Mouse (Mus musculus) hindbrain, embryonic 15.5 days (tissue): ENCODE measurements around the gene Ccdc74a. TPM values are rescaled to one million over a fixed set of nuclear protein-coding genes. Genes with fewer than 3 reads are reported as not detected.
"Not testable (repeated sequence)": the region's sequence is repeated elsewhere in the genome, so short reads cannot be mapped to it uniquely, and the experiment has no call there.

ENCODE experiments used
- ATAC-seq: fragments of 200-750 bp; cut with Nextera tagmentation; 2 replicates; pipeline ENCODE4 v1.8.0; 2017; ENCODE audit warnings: low read depth, moderate number of reproducible peaks, moderate TSS enrichment; ENCODE audit not compliant: low FRiP score
- H3K27ac ChIP-seq: fragments of 300-500 bp; sonication (generic); replicated peaks from 2 replicates; pipeline ENCODE4 v1.5.1; 2015; ENCODE audit warnings: mild to moderate bottlenecking, inconsistent platforms
- H3K27me3 ChIP-seq: fragments of 300-500 bp; sonication (generic); 2 replicates; pipeline ENCODE4 v1.6.1; 2015; ENCODE audit warnings: control low read depth, inconsistent platforms
- H3K36me3 ChIP-seq: fragments of 300-500 bp; sonication (generic); 2 replicates; pipeline ENCODE4 v1.6.1; 2015; ENCODE audit warnings: control low read depth, inconsistent platforms
- H3K4me1 ChIP-seq: fragments of 300-500 bp; sonication (generic); replicated peaks from 2 replicates; pipeline ENCODE4 v1.6.1; 2015; ENCODE audit warnings: control low read depth, inconsistent platforms
- H3K4me2 ChIP-seq: fragments of 300-500 bp; sonication (generic); 2 replicates; pipeline ENCODE4 v1.6.1; 2015; ENCODE audit warnings: moderate library complexity, mild to moderate bottlenecking, inconsistent platforms
- H3K4me3 ChIP-seq: fragments of 300-500 bp; sonication (generic); 2 replicates; pipeline ENCODE4 v1.5.1; 2015; ENCODE audit warnings: mild to moderate bottlenecking, inconsistent platforms
- H3K9ac ChIP-seq: fragments of 300-500 bp; sonication (generic); 2 replicates; pipeline ENCODE4 v1.6.1; 2015; ENCODE audit warnings: inconsistent platforms
- H3K9me3 ChIP-seq: fragments of 300-500 bp; sonication (generic); 2 replicates; pipeline ENCODE4 v1.6.1; 2016; ENCODE audit warnings: control low read depth, inconsistent platforms
- WGBS: fragments of 180-500 bp; shearing (Covaris S2); methylation state at CpG from one replicate; pipeline ENCODE4 v1.1.7; 2015; 5-methylcytosine and 5-hydroxymethylcytosine counted together
- polyA plus RNA-seq: library from polyadenylated mRNA; unstranded; fragments of >200 nt; fragmentation: Nextera tagmentation; extraction: Ambion mirVana; gene quantifications from 2 replicates; pipeline ENCODE4 v1.2.1, GENCODE M21; 2015

Gene Ccdc74a
- polyA plus RNA-seq = 13.4 and 14.0 TPM in 2 replicates

DNA sequence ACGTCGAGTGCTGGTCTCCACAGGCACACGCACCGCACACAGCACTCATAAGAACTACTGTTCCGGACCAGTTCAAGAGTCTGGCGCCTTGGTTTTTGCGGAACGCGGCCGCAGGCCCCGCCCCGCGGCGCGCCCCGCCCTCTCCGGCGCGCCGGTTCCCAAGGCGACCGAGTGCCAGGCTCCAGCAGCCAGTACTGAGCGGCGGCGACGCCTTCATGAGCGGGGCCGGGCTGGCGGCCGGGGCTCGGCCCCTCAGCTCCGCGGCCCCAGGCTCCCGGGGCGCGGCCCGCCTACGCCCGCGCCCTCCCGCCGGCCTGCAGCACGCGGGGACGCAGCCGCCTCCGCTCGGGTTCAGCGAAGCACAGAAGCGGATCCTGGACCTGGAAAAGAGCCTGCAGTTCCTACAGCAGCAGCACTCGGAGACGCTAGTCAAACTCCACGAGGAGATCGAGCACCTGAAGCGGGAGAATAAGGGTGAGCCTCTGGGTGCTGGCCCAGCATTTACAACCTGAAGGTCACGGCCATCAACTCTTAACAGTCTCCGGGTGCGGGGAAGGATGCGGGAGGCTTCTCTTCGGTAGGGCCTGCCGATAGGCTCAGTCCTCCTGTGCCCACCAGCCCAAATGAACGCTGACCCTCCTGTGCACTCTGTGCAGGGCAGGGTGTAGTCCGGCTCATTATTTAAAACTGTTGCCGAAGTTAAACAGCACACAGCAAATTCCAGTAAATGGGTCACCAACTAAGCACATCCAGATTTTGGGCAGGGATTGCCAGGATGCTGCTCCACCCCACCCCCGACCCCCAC, at the start of gene Ccdc74a:
Ccdc74a (plus strand) TSS at position 161 of the 805 bp plus-strand sequence.
- 2% methylated on average over 61 of the region's 65 CpGs for WGBS
- peak within 1 kb of the TSS; percentile 60 for H3K9ac ChIP-seq
- ATAC-seq = peak; percentile 92
- H3K9me3 ChIP-seq = no peaks in the 10 kb centered on the region
- H3K27me3 ChIP-seq = no peaks in the 10 kb centered on the region
- H3K4me1 ChIP-seq = peaks cover 12% of the 10 kb centered on the region
- peak within 1 kb of the TSS; percentile 79 for H3K4me2 ChIP-seq
- H3K4me3 ChIP-seq = peak within 1 kb of the TSS; percentile 58
- peaks cover 24% of the 10 kb centered on the region for H3K36me3 ChIP-seq
- H3K27ac ChIP-seq = peak within 1 kb of the TSS; percentile 54

DNA sequence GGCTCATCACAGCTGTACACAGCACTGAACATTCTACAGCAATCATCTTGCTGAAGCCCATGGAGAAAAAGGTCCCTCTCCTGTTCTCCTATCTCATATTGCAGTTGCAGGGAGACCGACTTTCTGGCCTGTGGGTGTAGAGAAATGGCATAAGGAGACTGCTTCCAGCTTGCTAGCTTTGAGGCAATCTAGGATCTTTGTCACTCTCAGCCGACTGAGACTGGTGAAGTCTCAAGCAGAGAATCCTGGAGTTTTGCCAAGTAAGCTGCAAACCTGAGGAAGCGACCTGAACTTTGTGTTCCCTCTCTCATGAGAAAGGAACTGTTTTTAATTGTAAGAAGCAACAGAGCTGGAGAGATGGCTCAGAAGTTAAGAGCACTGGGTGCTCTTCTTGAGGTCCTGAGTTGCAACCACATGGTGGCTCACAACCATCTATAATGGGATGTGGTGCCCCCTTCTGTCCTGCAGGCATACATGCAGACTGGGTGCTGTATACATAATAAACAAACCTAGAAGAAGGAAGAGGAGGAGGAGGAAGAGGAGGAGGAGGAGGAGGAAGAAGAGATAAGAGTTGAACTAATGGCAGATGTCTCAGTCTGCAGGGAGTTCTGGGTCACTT, 45.2 kb upstream of the Ccdc74a start:
- Histone ChIP-seq H3K4me3 (no peak overlapping the region), H3K36me3 (no peaks in the 10 kb centered on the region), H3K27me3 (no peaks in the 10 kb centered on the region), H3K4me2 (no peak overlapping the region), H3K27ac (no peak overlapping the region), H3K9ac (no peak overlapping the region), H3K9me3 (no peaks in the 10 kb centered on the region), H3K4me1 (no peaks in the 10 kb centered on the region)
- no peak for ATAC-seq
- 61% methylated on average over 3 of the region's 3 CpGs for WGBS

DNA sequence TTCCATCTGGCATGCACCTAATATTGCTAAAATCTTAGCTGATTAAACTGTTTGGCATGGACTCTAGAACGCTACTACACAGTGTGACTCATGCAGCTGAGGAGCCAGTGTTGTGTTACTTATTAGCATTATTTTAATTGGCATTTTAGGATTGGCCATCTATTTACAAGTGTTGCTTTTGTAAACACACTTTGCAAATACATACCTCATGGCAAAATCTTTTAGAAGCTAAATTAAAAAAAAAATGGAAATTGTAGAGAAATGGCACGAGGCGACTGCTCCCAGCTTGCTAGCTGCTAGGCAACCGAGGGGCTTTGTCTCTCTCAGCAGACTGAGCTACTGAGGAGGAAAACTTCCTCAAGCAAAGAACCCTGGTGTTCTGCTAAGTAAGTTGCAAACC, 41.3 kb upstream of the Ccdc74a start:
- Histone ChIP-seq H3K27me3 (no peaks in the 10 kb centered on the region), H3K4me2 (no peak overlapping the region), H3K4me3 (no peak overlapping the region), H3K9ac (no peak overlapping the region), H3K36me3 (no peaks in the 10 kb centered on the region), H3K9me3 (no peaks in the 10 kb centered on the region), H3K27ac (no peak overlapping the region), H3K4me1 (no peaks in the 10 kb centered on the region)
- ATAC-seq = no peak
- WGBS = 55% methylated on average over 4 of the region's 4 CpGs

DNA sequence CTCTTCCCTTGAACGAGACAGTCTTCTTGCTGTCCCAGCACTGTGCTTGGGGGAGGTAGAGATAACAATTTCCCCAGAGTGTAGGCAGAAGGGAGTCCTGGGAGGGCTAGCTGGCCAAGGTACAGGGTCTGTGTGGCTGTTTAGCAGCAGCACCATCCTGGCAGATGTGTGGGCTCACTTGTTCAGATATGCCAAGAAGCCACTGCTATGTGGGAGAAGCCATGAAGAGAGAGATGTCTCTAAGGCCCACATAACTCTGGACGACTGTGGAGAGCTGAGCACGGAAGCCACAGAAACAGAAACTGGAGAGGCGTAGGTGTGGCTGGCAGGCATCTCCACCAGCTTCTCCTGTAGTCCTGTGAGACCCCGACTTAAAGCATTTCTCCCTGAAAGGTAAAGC, 40.6 kb upstream of the Ccdc74a start:
- Histone ChIP-seq H3K27ac (no peak overlapping the region), H3K4me2 (no peak overlapping the region), H3K36me3 (no peaks in the 10 kb centered on the region), H3K4me1 (no peaks in the 10 kb centered on the region), H3K4me3 (no peak overlapping the region), H3K9ac (no peak overlapping the region), H3K9me3 (no peaks in the 10 kb centered on the region), H3K27me3 (no peaks in the 10 kb centered on the region)
- ATAC-seq = no peak
- 79% methylated on average over 5 of the region's 5 CpGs for WGBS

- Histone ChIP-seq H3K9ac (no peak overlapping the region), H3K4me2 (no peak overlapping the region), H3K4me3 (no peak overlapping the region), H3K27ac (no peak overlapping the region), H3K4me1 (no peaks in the 10 kb centered on the region), H3K36me3 (no peaks in the 10 kb centered on the region), H3K27me3 (no peaks in the 10 kb centered on the region), H3K9me3 (no peaks in the 10 kb centered on the region)
- ATAC-seq = no peak
- WGBS = 68% methylated on average over 4 of the region's 4 CpGs
Observed at GRCm38 (mm10) chr16:17611383-17611782, 34.9 kb upstream of the Ccdc74a start.

DNA sequence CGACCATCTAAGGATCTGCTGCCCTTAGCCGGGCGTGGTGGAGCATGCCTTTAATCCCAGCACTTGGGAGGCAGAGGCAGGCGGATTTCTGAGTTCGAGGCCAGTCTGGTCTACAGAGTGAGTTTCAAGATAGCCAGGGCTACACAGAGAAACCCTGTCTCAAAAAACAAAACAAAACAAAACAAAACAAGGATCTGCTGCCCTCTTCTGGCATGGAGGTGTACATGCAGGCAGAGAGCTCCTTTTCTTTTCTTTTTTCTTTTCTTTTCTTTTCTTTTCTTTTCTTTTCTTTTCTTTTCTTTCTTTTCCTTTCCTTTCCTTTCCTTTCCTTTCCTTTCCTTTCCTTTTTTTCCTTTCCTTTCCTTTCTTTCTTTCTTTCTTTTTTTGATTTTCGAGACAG, 31.5 kb upstream of the Ccdc74a start:
- H3K36me3 ChIP-seq, H3K9me3 ChIP-seq, H3K27me3 ChIP-seq, H3K4me1 ChIP-seq, ATAC-seq, H3K9ac ChIP-seq, H3K4me2 ChIP-seq, H3K4me3 ChIP-seq, H3K27ac ChIP-seq: not testable (repeated sequence)
- WGBS = 95% methylated on average over 6 of the region's 6 CpGs

DNA sequence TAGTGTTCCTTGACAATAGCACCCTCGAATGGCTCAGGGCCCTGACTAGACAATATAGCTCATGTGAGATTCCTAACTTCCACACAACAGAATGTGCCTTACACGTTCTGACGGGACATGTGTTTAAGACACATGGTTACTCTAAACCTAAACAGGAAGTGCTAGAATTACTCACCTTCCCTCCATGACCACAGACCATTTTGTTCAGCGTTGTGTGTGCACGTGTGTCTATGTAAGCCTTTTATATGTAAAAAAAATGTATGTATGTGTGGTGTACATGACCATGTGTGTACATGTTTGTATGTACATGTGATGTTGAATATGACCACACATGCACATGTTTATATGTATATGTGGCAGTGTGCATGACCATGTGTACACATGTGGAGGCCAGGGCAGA, 30.1 kb upstream of the Ccdc74a start:
- no peak overlapping the region for H3K9ac ChIP-seq
- WGBS = 86% methylated on average over 5 of the region's 5 CpGs
- H3K36me3 ChIP-seq = no peaks in the 10 kb centered on the region
- H3K4me3 ChIP-seq = no peak overlapping the region
- no peak for ATAC-seq
- peaks cover 17% of the 10 kb centered on the region for H3K4me1 ChIP-seq
- no peak overlapping the region for H3K4me2 ChIP-seq
- H3K27me3 ChIP-seq = no peaks in the 10 kb centered on the region
- no peaks in the 10 kb centered on the region for H3K9me3 ChIP-seq
- H3K27ac ChIP-seq = no peak overlapping the region

DNA sequence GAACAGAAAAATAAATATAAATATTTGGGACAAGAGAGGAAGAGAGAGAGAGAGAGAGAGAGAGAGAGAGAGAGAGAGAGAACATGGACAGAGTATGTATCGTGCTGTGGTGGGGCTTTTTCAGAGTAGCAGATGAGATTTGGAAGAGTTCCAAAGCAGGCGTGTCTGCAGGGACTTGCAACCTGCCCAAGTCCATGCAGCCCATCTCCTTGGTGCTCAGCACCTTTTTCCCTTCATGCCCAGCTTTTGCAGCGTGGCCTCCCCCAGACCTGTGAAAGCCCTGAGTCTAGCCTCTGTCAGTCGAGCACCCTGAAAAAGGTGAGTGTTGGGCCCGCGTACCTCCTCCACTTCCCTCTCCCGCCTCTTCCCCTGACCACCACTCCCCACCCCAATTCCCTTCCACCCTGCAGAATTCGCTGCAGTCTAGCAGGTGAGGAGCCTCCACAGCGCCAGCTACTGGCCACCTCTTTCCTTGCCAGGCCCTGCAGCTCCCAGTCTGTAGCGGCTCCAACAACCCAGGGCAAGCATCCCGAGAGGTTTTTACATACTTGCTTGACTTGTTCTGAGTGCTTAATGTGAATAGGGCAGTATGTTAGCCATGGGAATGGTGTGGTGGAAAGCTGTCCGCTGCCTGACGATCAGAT, 28.2 kb upstream of the Ccdc74a start:
- no peak for ATAC-seq
- 17% methylated on average over 13 of the region's 13 CpGs for WGBS
- no peaks in the 10 kb centered on the region for H3K9me3 ChIP-seq
- H3K36me3 ChIP-seq = peaks cover 9% of the 10 kb centered on the region
- H3K9ac ChIP-seq = no peak overlapping the region
- H3K4me3 ChIP-seq = no peak overlapping the region
- peaks cover 17% of the 10 kb centered on the region for H3K4me1 ChIP-seq
- H3K27ac ChIP-seq = no peak overlapping the region
- peak overlapping the region; percentile 21; the same call in 1 of the 2 replicates for H3K4me2 ChIP-seq
- H3K27me3 ChIP-seq = no peaks in the 10 kb centered on the region

- Histone ChIP-seq H3K36me3 (peaks cover 16% of the 10 kb centered on the region), H3K4me1 (peaks cover 17% of the 10 kb centered on the region), H3K4me3 (peak within 1 kb of the TSS; percentile 71), H3K9me3 (no peaks in the 10 kb centered on the region), H3K27me3 (no peaks in the 10 kb centered on the region), H3K4me2 (peak within 1 kb of the TSS; percentile 85), H3K9ac (peak within 1 kb of the TSS; percentile 71), H3K27ac (no peak within 1 kb of the TSS; the same call in 1 of the 2 replicates)
- peak; percentile 85 for ATAC-seq
- WGBS = 3% methylated on average over 60 of the region's 60 CpGs
Observed at GRCm38 (mm10) chr16:17619198-17620105, 26.8 kb upstream of the Ccdc74a start, which contains the start of gene Smpd4. Gene Smpd4 (plus strand): TSS chr16:17619354.

- no peak overlapping the region for H3K4me3 ChIP-seq
- 92% methylated on average over 1 of the region's 1 CpGs for WGBS
- no peaks in the 10 kb centered on the region for H3K9me3 ChIP-seq
- peaks cover 17% of the 10 kb centered on the region for H3K4me1 ChIP-seq
- H3K27ac ChIP-seq = no peak overlapping the region
- no peak overlapping the region for H3K4me2 ChIP-seq
- no peak for ATAC-seq
- no peaks in the 10 kb centered on the region for H3K27me3 ChIP-seq
- no peak overlapping the region for H3K9ac ChIP-seq
- H3K36me3 ChIP-seq = peaks cover 29% of the 10 kb centered on the region
Observed at GRCm38 (mm10) chr16:17621936-17622335, 24.3 kb upstream of the Ccdc74a start.

GRCm38 (mm10) chr16:17625488-17626268, 20.6 kb upstream of the Ccdc74a start:
- no peak overlapping the region for H3K4me3 ChIP-seq
- no peaks in the 10 kb centered on the region for H3K9me3 ChIP-seq
- no peak overlapping the region for H3K4me2 ChIP-seq
- peaks cover 62% of the 10 kb centered on the region for H3K36me3 ChIP-seq
- H3K27ac ChIP-seq = no peak overlapping the region
- 70% methylated on average over 8 of the region's 8 CpGs for WGBS
- H3K9ac ChIP-seq = no peak overlapping the region
- ATAC-seq = peak; percentile 79; the same call in 1 of the 2 replicates
- peaks cover 3% of the 10 kb centered on the region for H3K4me1 ChIP-seq
- H3K27me3 ChIP-seq = no peaks in the 10 kb centered on the region
